Mouse (Mus musculus) lung, embryonic 14.5 days (tissue): ENCODE data around the gene Igf2bp3. TPM values are rescaled to one million over a fixed set of nuclear protein-coding genes. Genes with fewer than 3 reads are reported as not detected.

ENCODE experiments used
- ATAC-seq: fragments of 200-750 bp; cut with Nextera tagmentation; 2 replicates; pipeline ENCODE4 v1.8.0; 2017; ENCODE audit warnings: mild to moderate bottlenecking, moderate TSS enrichment, moderate library complexity; ENCODE audit not compliant: insufficient read depth
- DNase-seq: peaks from one replicate; pipeline ENCODE4 v3.0.0-alpha.2; 2015
- H3K27ac ChIP-seq: fragments of 300-500 bp; sonication (generic); 2 replicates; pipeline ENCODE4 v1.5.1; 2014; ENCODE audit warnings: low read depth, mild to moderate bottlenecking, moderate library complexity
- H3K27me3 ChIP-seq: fragments of 300-500 bp; sonication (generic); 2 replicates; pipeline ENCODE4 v1.6.1; 2014; ENCODE audit warnings: low read length, control low read depth; ENCODE audit not compliant: insufficient read depth
- H3K36me3 ChIP-seq: fragments of 300-500 bp; sonication (generic); 2 replicates; pipeline ENCODE4 v1.6.1; 2014; ENCODE audit warnings: control low read depth; ENCODE audit not compliant: insufficient read depth
- H3K4me1 ChIP-seq: fragments of 300-500 bp; sonication (generic); 2 replicates; pipeline ENCODE4 v1.6.1; 2014; ENCODE audit warnings: antibody characterized with exemption, control low read depth; ENCODE audit not compliant: insufficient read depth
- H3K4me2 ChIP-seq: fragments of 300-500 bp; sonication (generic); 2 replicates; pipeline ENCODE4 v1.6.1; 2014; ENCODE audit warnings: mild to moderate bottlenecking
- H3K4me3 ChIP-seq: fragments of 300-500 bp; sonication (generic); 2 replicates; pipeline ENCODE4 v1.5.1; 2014; ENCODE audit warnings: low read depth, low read length
- H3K9ac ChIP-seq: fragments of 300-500 bp; sonication (generic); 2 replicates; pipeline ENCODE4 v1.6.1; 2014
- H3K9me3 ChIP-seq: fragments of 300-500 bp; sonication (generic); 2 replicates; pipeline ENCODE4 v1.6.1; 2016; ENCODE audit warnings: low read depth, low read length, control low read depth
- CTCF ChIP-seq: IDR thresholded peaks from 2 replicates; pipeline ENCODE4 v1.5.1; 2016; ENCODE audit warnings: antibody characterized with exemption, low read depth
- WGBS: fragments of 180-500 bp; shearing (Covaris S2); extraction: QIAGEN DNeasy Blood & Tissue Kit; methylation state at CpG from one replicate; pipeline ENCODE4 v1.1.7; 2014; 5-methylcytosine and 5-hydroxymethylcytosine counted together
- polyA plus RNA-seq: library from polyadenylated mRNA; unstranded; fragments of >200 nt; fragmentation: Nextera tagmentation; extraction: Ambion mirVana; gene quantifications from 2 replicates; pipeline ENCODE4 v1.2.1, GENCODE M21; 2014

The Igf2bp3 gene
- polyA plus RNA-seq, 1 experiment from 2014 or later: 67.5 TPM

GRCm38 (mm10) chr6:49148781-49149180 is 66.0 kb downstream of the Igf2bp3 start:
- Histone ChIP-seq H3K4me3 (no peak overlapping the region), H3K9ac (no peak overlapping the region), H3K27me3 (no peaks in the 10 kb centered on the region), H3K36me3 (no peaks in the 10 kb centered on the region), H3K4me2 (no peak overlapping the region), H3K4me1 (0 out of 2 replicates have a peak, but pooled peaks cover 3% of the 10 kb centered on the region), H3K9me3 (no peaks in the 10 kb centered on the region), H3K27ac (peak overlapping the region; percentile 88; the same call in 1 of the 2 replicates)
- 42% methylated on average over 4 of the region's 4 CpGs for WGBS
- ATAC-seq (peak; percentile 64; the same call in 1 of the 2 replicates), DNase-seq (peak; percentile 72)
- TF ChIP-seq CTCF: no peak

GRCm38 (mm10) chr6:49148368-49148767 is 66.4 kb downstream of the Igf2bp3 start:
- ATAC-seq (no peak), DNase-seq (no peak)
- H3K4me3 ChIP-seq: no peak overlapping the region
- H3K27me3 ChIP-seq: no peaks in the 10 kb centered on the region
- H3K4me2 ChIP-seq: no peak overlapping the region
- peak overlapping the region; percentile 72 for H3K27ac ChIP-seq
- H3K36me3 ChIP-seq: no peaks in the 10 kb centered on the region
- 55% methylated on average over 7 of the region's 7 CpGs for WGBS
- H3K9ac ChIP-seq: no peak overlapping the region
- TF ChIP-seq CTCF: no peak
- H3K4me1 ChIP-seq: 0 out of 2 replicates have a peak, but pooled peaks cover 3% of the 10 kb centered on the region
- no peaks in the 10 kb centered on the region for H3K9me3 ChIP-seq

- Histone ChIP-seq H3K4me2 (no peak overlapping the region), H3K9ac (no peak overlapping the region), H3K27ac (no peak overlapping the region), H3K36me3 (no peaks in the 10 kb centered on the region), H3K27me3 (no peaks in the 10 kb centered on the region), H3K4me3 (no peak overlapping the region), H3K4me1 (0 out of 2 replicates have a peak, but pooled peaks cover 2% of the 10 kb centered on the region), H3K9me3 (no peaks in the 10 kb centered on the region)
- no peak for ATAC-seq
- no peak for DNase-seq
- no peak for TF ChIP-seq CTCF
- 81% methylated on average over 2 of the region's 2 CpGs for WGBS
Measured at GRCm38 (mm10) chr6:49146461-49146860, 68.3 kb downstream of the Igf2bp3 start.

GRCm38 (mm10) chr6:49142428-49142827 is 72.3 kb downstream of the Igf2bp3 start:
- H3K4me1 ChIP-seq: no peaks in the 10 kb centered on the region
- H3K36me3 ChIP-seq: 0 out of 2 replicates have a peak, but pooled peaks cover 6% of the 10 kb centered on the region
- no peak overlapping the region for H3K9ac ChIP-seq
- H3K9me3 ChIP-seq: no peaks in the 10 kb centered on the region
- TF ChIP-seq CTCF: peak; percentile 44
- ATAC-seq (no peak), DNase-seq (peak; percentile 23)
- no peaks in the 10 kb centered on the region for H3K27me3 ChIP-seq
- 84% methylated on average over 9 of the region's 9 CpGs for WGBS
- H3K4me2 ChIP-seq: no peak overlapping the region
- H3K27ac ChIP-seq: no peak overlapping the region
- no peak overlapping the region for H3K4me3 ChIP-seq

GRCm38 (mm10) chr6:49141125-49141524 is 73.6 kb downstream of the Igf2bp3 start:
- no peak overlapping the region for H3K4me2 ChIP-seq
- no peaks in the 10 kb centered on the region for H3K4me1 ChIP-seq
- ATAC-seq: no peak
- H3K9ac ChIP-seq: no peak overlapping the region
- 0 out of 2 replicates have a peak, but pooled peaks cover 6% of the 10 kb centered on the region for H3K36me3 ChIP-seq
- H3K27me3 ChIP-seq: no peaks in the 10 kb centered on the region
- H3K27ac ChIP-seq: no peak overlapping the region
- H3K9me3 ChIP-seq: no peaks in the 10 kb centered on the region
- no peak overlapping the region for H3K4me3 ChIP-seq
- 77% methylated on average over 5 of the region's 5 CpGs for WGBS
- TF ChIP-seq CTCF: no peak
- DNase-seq: no peak

GRCm38 (mm10) chr6:49138159-49139051 is 76.4 kb downstream of the Igf2bp3 start:
- no peak overlapping the region for H3K9ac ChIP-seq
- no peak overlapping the region for H3K4me2 ChIP-seq
- 79% methylated on average over 17 of the region's 17 CpGs for WGBS
- no peaks in the 10 kb centered on the region for H3K27me3 ChIP-seq
- TF ChIP-seq CTCF: no peak
- no peak overlapping the region for H3K27ac ChIP-seq
- peaks cover 6% of the 10 kb centered on the region; the same call in 1 of the 2 replicates for H3K36me3 ChIP-seq
- ATAC-seq: no peak
- H3K9me3 ChIP-seq: no peaks in the 10 kb centered on the region
- no peak for DNase-seq
- no peak overlapping the region for H3K4me3 ChIP-seq
- no peaks in the 10 kb centered on the region for H3K4me1 ChIP-seq

- ATAC-seq: no peak
- Histone ChIP-seq H3K4me2 (no peak overlapping the region), H3K4me1 (no peaks in the 10 kb centered on the region), H3K4me3 (no peak overlapping the region), H3K27me3 (no peaks in the 10 kb centered on the region), H3K36me3 (peaks cover 11% of the 10 kb centered on the region; the same call in 1 of the 2 replicates), H3K27ac (no peak overlapping the region), H3K9ac (no peak overlapping the region), H3K9me3 (no peaks in the 10 kb centered on the region)
- TF ChIP-seq CTCF: no peak
- WGBS: 72% methylated on average over 5 of the region's 5 CpGs
- DNase-seq: no peak
Measured at GRCm38 (mm10) chr6:49136739-49137138, 78.0 kb downstream of the Igf2bp3 start.
